Mouse (Mus musculus) heart, embryonic 10.5 days (tissue): ENCODE data around the gene Eif2b4. TPM values are rescaled to one million over a fixed set of nuclear protein-coding genes. Genes with fewer than 3 reads are reported as not detected.

Source experiments
- DNase-seq: peaks from one replicate; pipeline ENCODE4 v3.0.0-alpha.2; 2017; ENCODE audit warnings: low spot score
- H3K27ac ChIP-seq: fragments of 300-500 bp; sonication (generic); 2 replicates; pipeline ENCODE4 v1.5.1; 2016; ENCODE audit warnings: mild to moderate bottlenecking
- H3K27me3 ChIP-seq: fragments of 300-500 bp; sonication (generic); 2 replicates; pipeline ENCODE4 v1.6.1; 2016; ENCODE audit warnings: mild to moderate bottlenecking; ENCODE audit not compliant: poor library complexity, insufficient read depth, severe bottlenecking
- H3K36me3 ChIP-seq: fragments of 300-500 bp; sonication (generic); 2 replicates; pipeline ENCODE4 v1.6.1; 2016; ENCODE audit warnings: mild to moderate bottlenecking, moderate library complexity
- H3K4me1 ChIP-seq: fragments of 300-500 bp; sonication (generic); 2 replicates; pipeline ENCODE4 v1.6.1; 2016; ENCODE audit warnings: mild to moderate bottlenecking
- H3K4me3 ChIP-seq: fragments of 300-500 bp; sonication (generic); 2 replicates; pipeline ENCODE4 v1.5.1; 2016; ENCODE audit warnings: mild to moderate bottlenecking, moderate library complexity
- H3K9me3 ChIP-seq: fragments of 300-500 bp; sonication (generic); 2 replicates; pipeline ENCODE4 v1.6.1; 2016; ENCODE audit warnings: mild to moderate bottlenecking, moderate library complexity
- WGBS: fragments of 180-500 bp; shearing (Covaris S2); methylation state at CpG from one replicate; pipeline ENCODE4 v1.1.7; 2016; 5-methylcytosine and 5-hydroxymethylcytosine counted together
- polyA plus RNA-seq: library from polyadenylated mRNA; unstranded; fragments of >200 nt; fragmentation: Nextera tagmentation; extraction: Ambion mirVana; gene quantifications from 2 replicates; pipeline ENCODE4 v1.2.1, GENCODE M21; 2016

Eif2b4 gene
- polyA plus RNA-seq, 1 experiment from 2014 or later = 77.6 TPM

- H3K9me3 ChIP-seq = no peaks in the 10 kb centered on the region
- H3K36me3 ChIP-seq = peaks cover 12% of the 10 kb centered on the region
- under 1% methylated on average over 25 of the region's 25 CpGs for WGBS
- no peak for DNase-seq
- H3K4me1 ChIP-seq = peaks cover 8% of the 10 kb centered on the region; the same call in 1 of the 2 replicates
- H3K4me3 ChIP-seq = peak overlapping the region; percentile 89
- peak overlapping the region; percentile 94 for H3K27ac ChIP-seq
- H3K27me3 ChIP-seq = no peaks in the 10 kb centered on the region
Observed at GRCm38 (mm10) chr5:31179301-31179765, 13.9 kb downstream of the Eif2b4 start.

DNA sequence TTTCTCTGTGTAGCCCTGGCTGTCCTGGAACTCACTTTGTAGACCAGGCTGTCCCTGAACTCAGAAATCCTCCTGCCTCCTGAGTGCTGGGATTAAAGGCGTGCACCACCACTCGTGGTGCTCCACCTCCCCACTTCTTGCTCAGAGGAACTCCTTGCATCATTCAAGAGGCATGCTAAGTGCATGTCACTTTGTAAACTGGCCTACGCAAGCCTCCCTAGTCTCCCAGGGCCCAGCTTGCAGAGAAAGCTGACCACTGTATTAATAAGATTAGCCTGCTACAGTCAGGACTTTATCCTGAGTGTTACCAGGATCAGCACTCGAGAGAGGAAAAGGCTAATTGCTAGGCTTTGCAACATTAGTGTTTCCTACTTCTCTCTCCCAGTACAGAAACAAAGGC, 24.6 kb downstream of the Eif2b4 start:
- no peaks in the 10 kb centered on the region for H3K9me3 ChIP-seq
- DNase-seq = no peak
- H3K36me3 ChIP-seq = peaks cover 97% of the 10 kb centered on the region
- no peaks in the 10 kb centered on the region for H3K4me1 ChIP-seq
- H3K27ac ChIP-seq = no peak overlapping the region
- H3K4me3 ChIP-seq = no peak overlapping the region
- WGBS = 78% methylated on average over 4 of the region's 4 CpGs
- H3K27me3 ChIP-seq = no peaks in the 10 kb centered on the region

GRCm38 (mm10) chr5:31164878-31165277, 28.4 kb downstream of the Eif2b4 start:
- no peak for DNase-seq
- H3K4me3 ChIP-seq = no peak overlapping the region
- no peaks in the 10 kb centered on the region for H3K9me3 ChIP-seq
- peaks cover 92% of the 10 kb centered on the region for H3K36me3 ChIP-seq
- no peaks in the 10 kb centered on the region for H3K27me3 ChIP-seq
- H3K4me1 ChIP-seq = no peaks in the 10 kb centered on the region
- H3K27ac ChIP-seq = no peak overlapping the region
- 70% methylated on average over 1 of the region's 1 CpGs for WGBS

DNA sequence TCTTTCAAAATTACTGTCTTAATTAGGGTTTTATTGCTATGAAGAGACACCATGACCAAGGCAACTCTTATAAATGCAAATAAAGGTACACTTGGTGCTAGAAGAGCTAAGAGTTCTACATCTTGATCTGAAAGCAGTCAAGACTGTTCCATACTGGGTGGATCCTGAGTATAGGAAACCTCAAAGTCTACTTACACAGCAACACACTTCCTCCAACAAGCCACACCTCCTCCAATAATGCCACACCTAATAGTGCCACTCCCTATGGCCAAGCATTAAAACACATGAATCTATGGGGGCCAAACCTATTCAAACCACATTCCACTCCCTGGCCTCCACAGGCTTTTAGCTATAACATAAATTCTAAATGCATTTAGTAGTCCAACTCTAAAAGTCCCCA, 30.8 kb downstream of the Eif2b4 start:
- H3K4me3 ChIP-seq = no peak overlapping the region
- DNase-seq = no peak
- no peaks in the 10 kb centered on the region for H3K27me3 ChIP-seq
- H3K4me1 ChIP-seq = no peaks in the 10 kb centered on the region
- no peak overlapping the region for H3K27ac ChIP-seq
- H3K36me3 ChIP-seq = peaks cover 92% of the 10 kb centered on the region
- H3K9me3 ChIP-seq = no peaks in the 10 kb centered on the region

GRCm38 (mm10) chr5:31154152-31154553, 39.1 kb downstream of the Eif2b4 start, which contains the start of gene Mpv17:
Mpv17 (minus strand) TSS chr5:31154251.
- H3K27me3 ChIP-seq = no peaks in the 10 kb centered on the region
- WGBS = under 1% methylated on average over 19 of the region's 19 CpGs
- H3K4me3 ChIP-seq = peak within 1 kb of the TSS; percentile 72
- H3K4me1 ChIP-seq = peaks cover 12% of the 10 kb centered on the region
- DNase-seq = peak; percentile 95
- no peaks in the 10 kb centered on the region for H3K9me3 ChIP-seq
- H3K36me3 ChIP-seq = peaks cover 52% of the 10 kb centered on the region
- peak within 1 kb of the TSS; percentile 86 for H3K27ac ChIP-seq

DNA sequence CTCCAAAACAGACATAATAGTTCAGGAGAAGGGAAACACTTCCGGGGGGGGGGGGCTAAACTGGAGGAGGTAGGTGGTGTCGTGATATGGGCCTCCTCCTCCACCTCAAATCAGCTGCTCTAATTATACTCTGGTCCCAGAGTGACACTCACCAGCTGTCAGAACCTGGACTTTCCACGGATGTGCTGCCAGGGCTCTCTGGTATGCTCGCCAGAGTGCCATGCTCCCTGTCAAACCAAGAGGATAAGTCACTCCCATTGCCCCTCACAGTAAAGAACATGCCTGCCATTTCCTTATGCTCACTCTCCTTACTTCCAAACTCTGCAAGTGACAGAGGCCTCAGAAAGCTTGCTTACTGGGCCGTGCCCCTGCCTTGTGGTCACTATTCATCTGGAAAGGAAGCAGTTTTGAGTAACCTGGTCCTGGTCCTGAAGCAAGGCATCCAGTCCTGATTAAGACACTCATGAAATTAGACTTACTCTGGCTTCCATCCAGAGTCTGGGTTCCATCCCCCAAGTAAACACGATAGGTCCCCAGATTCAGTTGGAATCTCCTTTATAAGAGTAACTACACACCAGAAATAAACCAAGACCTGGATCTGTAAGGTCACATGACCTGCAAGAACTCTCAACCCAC, 39.6 kb downstream of the Eif2b4 start:
- peaks cover 48% of the 10 kb centered on the region for H3K36me3 ChIP-seq
- H3K27me3 ChIP-seq = no peaks in the 10 kb centered on the region
- DNase-seq = no peak
- H3K27ac ChIP-seq = peak overlapping the region; percentile 86
- no peaks in the 10 kb centered on the region for H3K9me3 ChIP-seq
- peaks cover 12% of the 10 kb centered on the region for H3K4me1 ChIP-seq
- peak overlapping the region; percentile 72 for H3K4me3 ChIP-seq
- 33% methylated on average over 6 of the region's 6 CpGs for WGBS

- H3K27me3 ChIP-seq = no peaks in the 10 kb centered on the region
- H3K9me3 ChIP-seq = no peaks in the 10 kb centered on the region
- H3K27ac ChIP-seq = no peak overlapping the region
- H3K4me3 ChIP-seq = no peak overlapping the region
- no peak for DNase-seq
- peaks cover 34% of the 10 kb centered on the region for H3K36me3 ChIP-seq
- peaks cover 12% of the 10 kb centered on the region for H3K4me1 ChIP-seq
- 91% methylated on average over 3 of the region's 3 CpGs for WGBS
Observed at GRCm38 (mm10) chr5:31151746-31152145, 41.5 kb downstream of the Eif2b4 start.

GRCm38 (mm10) chr5:31149781-31150180, 43.4 kb downstream of the Eif2b4 start:
- Histone ChIP-seq H3K36me3 (peaks cover 40% of the 10 kb centered on the region), H3K4me3 (no peak overlapping the region), H3K4me1 (peaks cover 12% of the 10 kb centered on the region), H3K27ac (no peak overlapping the region), H3K9me3 (no peaks in the 10 kb centered on the region), H3K27me3 (no peaks in the 10 kb centered on the region)
- no peak for DNase-seq
- 93% methylated on average over 4 of the region's 4 CpGs for WGBS

DNA sequence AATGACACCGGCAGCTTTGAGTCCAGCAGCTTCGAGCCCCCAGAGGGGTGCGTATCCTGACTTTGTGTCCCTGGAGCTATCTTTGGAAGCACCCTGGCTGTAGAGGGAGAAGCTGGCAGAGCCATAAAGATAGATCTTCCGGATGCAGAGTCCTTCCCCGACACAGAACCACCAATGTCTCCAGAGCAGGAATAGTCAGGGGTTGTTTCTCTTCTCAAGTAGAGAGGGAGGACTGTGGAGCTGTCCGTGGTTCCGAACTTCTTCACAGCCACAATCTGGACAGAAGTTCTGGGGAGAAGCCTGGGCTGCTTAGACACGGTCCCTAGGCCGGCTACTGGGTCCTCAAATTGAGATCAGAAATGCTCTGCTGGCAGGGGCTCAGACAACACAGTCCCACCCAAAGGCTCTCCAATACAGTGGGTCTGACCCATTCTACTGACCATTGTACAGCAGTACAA, 54.2 kb downstream of the Eif2b4 start:
- peaks cover 15% of the 10 kb centered on the region for H3K36me3 ChIP-seq
- no peak overlapping the region for H3K27ac ChIP-seq
- peaks cover 61% of the 10 kb centered on the region for H3K27me3 ChIP-seq
- peak overlapping the region; percentile 49 for H3K4me3 ChIP-seq
- no peak for DNase-seq
- H3K9me3 ChIP-seq = no peaks in the 10 kb centered on the region
- WGBS = 9% methylated on average over 9 of the region's 9 CpGs
- H3K4me1 ChIP-seq = peaks cover 32% of the 10 kb centered on the region

DNA sequence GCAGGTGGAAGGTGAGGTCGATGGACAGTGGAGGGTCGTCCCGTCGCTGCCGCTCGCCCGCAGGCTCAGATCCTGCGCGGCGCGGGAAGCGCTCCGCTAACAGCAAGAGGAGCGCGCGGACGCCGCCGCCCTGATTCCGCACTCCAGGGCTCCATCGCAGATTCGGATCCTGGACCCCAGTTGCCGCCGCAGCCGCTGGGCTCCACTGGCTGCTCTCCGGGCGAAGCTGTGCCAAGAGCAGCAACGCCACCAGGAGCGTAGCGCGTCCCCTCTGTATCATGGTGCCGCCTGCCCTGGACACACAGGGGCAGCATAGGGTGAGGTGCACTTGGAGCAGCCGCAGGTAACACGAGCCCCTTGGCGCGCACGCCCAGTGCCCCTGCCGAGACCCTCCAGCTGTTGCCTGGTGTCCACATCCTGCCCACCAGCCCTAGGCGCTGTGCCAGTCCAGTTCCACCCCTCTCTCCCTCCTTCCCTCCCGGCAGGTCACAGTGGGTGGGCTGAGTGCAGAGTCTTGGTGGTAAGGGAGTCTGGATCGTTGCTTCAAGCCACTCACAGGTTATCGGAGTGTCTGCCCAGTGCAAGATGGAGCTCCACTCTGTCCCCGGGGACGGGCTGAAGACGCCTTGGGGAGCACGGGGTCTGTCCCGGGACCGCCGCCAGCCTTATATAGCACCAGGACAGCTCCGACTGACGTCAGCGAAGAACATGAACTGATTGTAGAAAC, 54.8 kb downstream of the Eif2b4 start, which contains the start of gene Ucn:
Gene Ucn, minus strand, starts transcription at position 589 of the 727 bp plus-strand sequence.
- H3K4me3 ChIP-seq = peak within 1 kb of the TSS; percentile 49
- no peak within 1 kb of the TSS for H3K27ac ChIP-seq
- H3K36me3 ChIP-seq = peaks cover 13% of the 10 kb centered on the region
- H3K27me3 ChIP-seq = peaks cover 67% of the 10 kb centered on the region
- H3K4me1 ChIP-seq = peaks cover 32% of the 10 kb centered on the region
- DNase-seq = no peak
- no peaks in the 10 kb centered on the region for H3K9me3 ChIP-seq
- 2% methylated on average over 52 of the region's 52 CpGs for WGBS

- peaks cover 11% of the 10 kb centered on the region for H3K36me3 ChIP-seq
- no peak for DNase-seq
- peak overlapping the region; percentile 49 for H3K4me3 ChIP-seq
- peaks cover 32% of the 10 kb centered on the region for H3K4me1 ChIP-seq
- no peak overlapping the region for H3K27ac ChIP-seq
- peaks cover 70% of the 10 kb centered on the region for H3K27me3 ChIP-seq
- WGBS = 1% methylated on average over 13 of the region's 13 CpGs
- H3K9me3 ChIP-seq = no peaks in the 10 kb centered on the region
Observed at GRCm38 (mm10) chr5:31137658-31138057, 55.6 kb downstream of the Eif2b4 start.
